Mouse (Mus musculus) forebrain, embryonic 11.5 days (tissue): ENCODE data around the gene Cpa3. TPM values are rescaled to one million over a fixed set of nuclear protein-coding genes. Genes with fewer than 3 reads are reported as not detected.

Experiments used
- ATAC-seq: fragments of 200-750 bp; cut with Nextera tagmentation; replicated peaks from 2 replicates; pipeline ENCODE4 v1.8.0; 2017; ENCODE audit warnings: moderate TSS enrichment; ENCODE audit not compliant: low FRiP score
- DNase-seq: peaks from one replicate; pipeline ENCODE4 v3.0.0-alpha.2; 2017; ENCODE audit warnings: low spot score
- H3K27ac ChIP-seq: fragments of 300-500 bp; sonication (generic); 2 replicates; pipeline ENCODE4 v1.5.1; 2014; ENCODE audit warnings: low read depth, low read length
- H3K27me3 ChIP-seq: fragments of 300-500 bp; sonication (generic); 2 replicates; pipeline ENCODE4 v1.6.1; 2014; ENCODE audit warnings: mild to moderate bottlenecking, low read length, mixed read lengths; ENCODE audit not compliant: control insufficient read depth, insufficient read depth
- H3K36me3 ChIP-seq: fragments of 300-500 bp; sonication (generic); 2 replicates; pipeline ENCODE4 v1.6.1; 2014; ENCODE audit warnings: mild to moderate bottlenecking, low read length, moderate library complexity, mixed read lengths; ENCODE audit not compliant: control insufficient read depth, insufficient read depth
- H3K4me1 ChIP-seq: fragments of 300-500 bp; sonication (generic); replicated peaks from 2 replicates; pipeline ENCODE4 v1.6.1; 2014; ENCODE audit warnings: low read length, mixed read lengths; ENCODE audit not compliant: control insufficient read depth, insufficient read depth
- H3K4me2 ChIP-seq: fragments of 300-500 bp; sonication (generic); 2 replicates; pipeline ENCODE4 v1.6.1; 2014; ENCODE audit warnings: low read depth, mild to moderate bottlenecking, low read length, moderate library complexity, mixed read lengths; ENCODE audit not compliant: severe bottlenecking
- H3K4me3 ChIP-seq: fragments of 300-500 bp; sonication (generic); 2 replicates; pipeline ENCODE4 v1.5.1; 2014; ENCODE audit warnings: low read depth, low read length
- H3K9ac ChIP-seq: fragments of 300-500 bp; sonication (generic); 2 replicates; pipeline ENCODE4 v1.6.1; 2014; ENCODE audit warnings: low read length
- H3K9me3 ChIP-seq: fragments of 300-500 bp; sonication (generic); 2 replicates; pipeline ENCODE4 v1.6.1; 2016; ENCODE audit warnings: low read length, mixed read lengths; ENCODE audit not compliant: control insufficient read depth
- WGBS: fragments of 180-500 bp; shearing (Covaris S2); extraction: QIAGEN DNeasy Blood & Tissue Kit; methylation state at CpG from one replicate; pipeline ENCODE4 v1.1.7; 2014; 5-methylcytosine and 5-hydroxymethylcytosine counted together
- polyA plus RNA-seq: library from polyadenylated mRNA; unstranded; fragments of >200 nt; fragmentation: Nextera tagmentation; extraction: Ambion mirVana; gene quantifications from 2 replicates; pipeline ENCODE4 v1.2.1, GENCODE M21; 2014

The Cpa3 gene
- polyA plus RNA-seq, 1 experiment from 2014 or later = 0.29 TPM

GRCm38 (mm10) chr3:20229027-20229426, 13.0 kb downstream of the Cpa3 start:
- DNase-seq (no peak), ATAC-seq (no peak)
- H3K4me3 ChIP-seq = no peak overlapping the region
- no peaks in the 10 kb centered on the region for H3K36me3 ChIP-seq
- H3K4me2 ChIP-seq = no peak overlapping the region
- WGBS = 90% methylated on average over 1 of the region's 1 CpGs
- H3K9ac ChIP-seq = no peak overlapping the region
- H3K4me1 ChIP-seq = no peaks in the 10 kb centered on the region
- no peaks in the 10 kb centered on the region for H3K27me3 ChIP-seq
- no peaks in the 10 kb centered on the region for H3K9me3 ChIP-seq
- H3K27ac ChIP-seq = no peak overlapping the region

- no peak overlapping the region for H3K4me2 ChIP-seq
- 88% methylated on average over 2 of the region's 2 CpGs for WGBS
- no peak overlapping the region for H3K4me3 ChIP-seq
- H3K4me1 ChIP-seq = no peaks in the 10 kb centered on the region
- DNase-seq (no peak), ATAC-seq (no peak)
- no peaks in the 10 kb centered on the region for H3K36me3 ChIP-seq
- H3K9ac ChIP-seq = no peak overlapping the region
- no peaks in the 10 kb centered on the region for H3K9me3 ChIP-seq
- no peaks in the 10 kb centered on the region for H3K27me3 ChIP-seq
- H3K27ac ChIP-seq = no peak overlapping the region
These were observed 16.6 kb downstream of the Cpa3 start for GRCm38 (mm10) chr3:20225429-20225828.

- no peaks in the 10 kb centered on the region for H3K9me3 ChIP-seq
- WGBS = 93% methylated on average over 9 of the region's 9 CpGs
These were observed 18.9 kb downstream of the Cpa3 start for GRCm38 (mm10) chr3:20222926-20223698.

GRCm38 (mm10) chr3:20222136-20222535, 19.8 kb downstream of the Cpa3 start:
- no peaks in the 10 kb centered on the region for H3K36me3 ChIP-seq
- no peaks in the 10 kb centered on the region for H3K27me3 ChIP-seq
- H3K27ac ChIP-seq = no peak overlapping the region
- no peaks in the 10 kb centered on the region for H3K4me1 ChIP-seq
- H3K9ac ChIP-seq = no peak overlapping the region
- H3K4me2 ChIP-seq = no peak overlapping the region
- WGBS = 76% methylated on average over 3 of the region's 3 CpGs
- DNase-seq = no peak
- H3K9me3 ChIP-seq = no peaks in the 10 kb centered on the region
- H3K4me3 ChIP-seq = no peak overlapping the region
- no peak for ATAC-seq

More at GRCm38 (mm10) chr3:20222926-20223698, 18.9 kb downstream of the Cpa3 start:
- DNase-seq (no peak), ATAC-seq (no peak)
- H3K4me1 ChIP-seq = no peaks in the 10 kb centered on the region
- no peak overlapping the region for H3K4me2 ChIP-seq
- no peaks in the 10 kb centered on the region for H3K36me3 ChIP-seq
- H3K27me3 ChIP-seq = no peaks in the 10 kb centered on the region
- no peak overlapping the region for H3K27ac ChIP-seq
- H3K4me3 ChIP-seq = no peak overlapping the region
- H3K9ac ChIP-seq = no peak overlapping the region

- Histone ChIP-seq H3K4me2 (no peak overlapping the region), H3K36me3 (no peaks in the 10 kb centered on the region), H3K9me3 (no peaks in the 10 kb centered on the region), H3K4me3 (no peak overlapping the region), H3K27ac (no peak overlapping the region), H3K9ac (no peak overlapping the region), H3K4me1 (no peaks in the 10 kb centered on the region), H3K27me3 (no peaks in the 10 kb centered on the region)
- ATAC-seq (peak; percentile 75), DNase-seq (peak; percentile 83)
- 28% methylated on average over 6 of the region's 6 CpGs for WGBS
These were observed 43.1 kb downstream of the Cpa3 start for GRCm38 (mm10) chr3:20198869-20199268.

- Histone ChIP-seq H3K27ac (no peak overlapping the region), H3K9me3 (no peaks in the 10 kb centered on the region), H3K27me3 (no peaks in the 10 kb centered on the region), H3K4me1 (no peaks in the 10 kb centered on the region), H3K4me3 (no peak overlapping the region), H3K36me3 (no peaks in the 10 kb centered on the region), H3K4me2 (no peak overlapping the region), H3K9ac (no peak overlapping the region)
- no peak for DNase-seq
- no peak for ATAC-seq
- WGBS = 90% methylated on average over 10 of the region's 10 CpGs
These were observed 44.1 kb downstream of the Cpa3 start for GRCm38 (mm10) chr3:20197878-20198277.

- no peaks in the 10 kb centered on the region for H3K4me1 ChIP-seq
- no peaks in the 10 kb centered on the region for H3K9me3 ChIP-seq
- H3K4me3 ChIP-seq = no peak overlapping the region
- ATAC-seq (no peak), DNase-seq (no peak)
- H3K36me3 ChIP-seq = no peaks in the 10 kb centered on the region
- no peak overlapping the region for H3K27ac ChIP-seq
- H3K4me2 ChIP-seq = no peak overlapping the region
- no peak overlapping the region for H3K9ac ChIP-seq
- no peaks in the 10 kb centered on the region for H3K27me3 ChIP-seq
- 73% methylated on average over 5 of the region's 5 CpGs for WGBS
These were observed 52.9 kb downstream of the Cpa3 start for GRCm38 (mm10) chr3:20188976-20189675.

- 89% methylated on average over 6 of the region's 6 CpGs for WGBS
- DNase-seq = no peak
- Histone ChIP-seq H3K9me3 (no peaks in the 10 kb centered on the region), H3K9ac (no peak overlapping the region), H3K4me3 (no peak overlapping the region), H3K27me3 (no peaks in the 10 kb centered on the region), H3K4me2 (no peak overlapping the region), H3K36me3 (no peaks in the 10 kb centered on the region), H3K27ac (no peak overlapping the region), H3K4me1 (no peaks in the 10 kb centered on the region)
- ATAC-seq = 0 out of 2 replicates have a peak, but pooled peaks have one; percentile 12
These were observed 69.6 kb downstream of the Cpa3 start for GRCm38 (mm10) chr3:20172394-20172793.
